Mouse (Mus musculus): Measurements from ENCODE around the gene Rnft2.

DNA sequence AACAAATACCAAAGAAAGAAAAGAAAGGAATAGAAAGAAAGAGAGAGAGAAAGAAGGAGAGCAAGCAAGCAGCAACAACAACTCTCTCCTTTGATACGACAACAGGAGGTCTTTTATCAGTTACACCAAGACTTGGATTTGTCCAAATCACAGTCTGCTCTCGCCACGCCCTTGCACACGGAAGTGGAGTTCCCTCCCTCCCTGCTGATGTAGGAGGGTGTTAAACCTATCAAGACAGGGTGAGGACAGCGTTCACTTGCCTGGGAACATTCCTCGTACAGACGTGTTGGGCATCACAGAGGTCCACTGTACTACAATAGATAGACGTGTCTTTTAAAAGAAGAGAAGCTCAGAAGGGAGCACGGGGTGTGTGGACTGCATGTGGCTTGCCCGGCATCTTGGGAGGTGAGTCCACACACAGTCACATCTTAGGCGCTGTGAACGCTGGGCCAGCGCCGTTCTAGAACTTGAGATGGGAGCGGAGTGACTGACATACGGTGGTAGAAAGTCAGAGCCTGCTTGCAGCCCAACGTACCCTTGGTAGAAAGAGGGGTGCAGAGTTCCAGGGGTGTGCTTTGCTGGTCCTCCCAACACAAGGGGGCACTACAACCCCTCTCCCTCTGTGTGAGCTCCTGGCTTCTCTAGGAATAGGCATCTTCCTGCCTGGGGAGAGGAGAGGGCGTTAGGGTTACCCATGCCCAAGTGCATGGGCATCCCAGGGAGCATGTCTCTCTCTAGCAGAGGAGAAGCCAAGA lies 33.0 kb upstream of the Rnft2 start:
- no peak for TF ChIP-seq CTCF (IDR thresholded peaks at IDR 0.05; ENCODE audit: borderline replicate concordance, insufficient read depth, low read depth, low read length)
- TF ChIP-seq POLR2A (IDR thresholded peaks at IDR 0.05; ENCODE audit: borderline replicate concordance, insufficient read depth, low read length), result no peak

Data from cerebellum, adult 2 months (tissue).